In the genomic region with DNA sequence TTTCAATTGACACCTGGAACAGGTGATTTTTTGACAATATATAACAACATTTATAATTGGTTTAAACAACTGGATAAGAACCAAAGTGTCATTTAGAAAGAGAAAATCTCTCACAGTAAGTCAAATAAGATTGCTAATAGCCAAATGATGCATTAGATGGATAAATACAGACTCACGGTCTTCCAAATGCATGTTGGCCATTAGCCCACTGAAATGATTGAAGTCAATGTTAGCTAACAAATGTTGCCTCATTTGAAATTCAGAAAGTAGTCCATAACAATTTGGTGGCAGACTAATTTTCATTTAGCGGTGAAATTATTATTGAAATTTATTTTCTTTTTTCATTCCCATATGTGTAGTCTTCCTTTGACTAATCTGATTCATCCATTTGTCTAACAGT, we compare ENCODE assay signal across 35 mouse cellular contexts.
"Had no signal": no experiment of that assay in that cellular context is flagged by ENCODE, and none has a peak within 500 bp of the region (broad histone marks: within the 10 kb centered on the region; RNA-seq: fewer than 3 reads in every experiment).

No protein-coding gene starts in this region.

- H3K36me3 ChIP-seq: heart, embryonic 12.5 days; heart, embryonic 13.5 days; heart, embryonic 15.5 days; hindbrain, embryonic 10.5 days; hindbrain, embryonic 12.5 days; hindbrain, embryonic 13.5 days; hindbrain, embryonic 15.5 days; intestine, embryonic 15.5 days; kidney, embryonic 15.5 days had no signal

- H3K4me3 ChIP-seq: heart, embryonic 12.5 days; heart, embryonic 13.5 days; heart, embryonic 15.5 days; hindbrain, embryonic 10.5 days; hindbrain, embryonic 12.5 days; hindbrain, embryonic 13.5 days; hindbrain, embryonic 15.5 days; intestine, embryonic 15.5 days; kidney, embryonic 15.5 days; layer of hippocampus, adult 2 months; left cerebral cortex, adult 2 months had no signal

- ATAC-seq: hindbrain, embryonic 16.5 days; hindbrain, postnatal 0 days; inflammation-experienced regulatory T-cells, adult 6 months; intestine, embryonic 15.5 days; intestine, embryonic 16.5 days; intestine, postnatal 0 days had no signal

- H3K27me3 ChIP-seq: heart, embryonic 12.5 days; heart, embryonic 13.5 days; heart, embryonic 15.5 days; hindbrain, embryonic 12.5 days; hindbrain, embryonic 13.5 days; hindbrain, embryonic 15.5 days; intestine, embryonic 15.5 days; kidney, embryonic 15.5 days had no signal

- H3K4me2 ChIP-seq: heart, embryonic 11.5 days; heart, embryonic 12.5 days; heart, embryonic 13.5 days; heart, embryonic 15.5 days; hindbrain, embryonic 12.5 days; hindbrain, embryonic 13.5 days; hindbrain, embryonic 14.5 days; hindbrain, embryonic 15.5 days; intestine, embryonic 15.5 days; kidney, embryonic 15.5 days had no signal

- H3K27ac ChIP-seq: heart, embryonic 13.5 days; heart, embryonic 15.5 days; hindbrain, embryonic 10.5 days; hindbrain, embryonic 12.5 days; hindbrain, embryonic 13.5 days; hindbrain, embryonic 14.5 days; hindbrain, embryonic 15.5 days; hindbrain, postnatal 0 days; intestine, embryonic 15.5 days; kidney, embryonic 15.5 days; kidney, postnatal 0 days; layer of hippocampus, adult 2 months; left cerebral cortex, adult 2 months had no signal

- DNase-seq: heart, postnatal 10 days; heart, postnatal 14 days; heart, postnatal 36 days; heart, postnatal 4 days; kidney, adult 11 months; kidney, adult 18-20 months; kidney, adult 2 months; kidney, adult 8-10 months; kidney, adult 9 months; kidney, postnatal 10 days; kidney, postnatal 14 days; kidney, postnatal 25 days; kidney, postnatal 36 days; kidney, postnatal 4 days; layer of hippocampus, adult 9-11 months; layer of hippocampus, postnatal 36 days had no signal

- H3K9ac ChIP-seq: heart, embryonic 12.5 days; heart, embryonic 13.5 days; heart, embryonic 15.5 days; hindbrain, embryonic 12.5 days; hindbrain, embryonic 13.5 days; hindbrain, embryonic 14.5 days; hindbrain, embryonic 15.5 days; intestine, embryonic 15.5 days; kidney, embryonic 15.5 days had no signal

- H3K9me3 ChIP-seq: heart, embryonic 12.5 days; heart, embryonic 13.5 days; heart, embryonic 15.5 days; hindbrain, embryonic 10.5 days; hindbrain, embryonic 12.5 days; hindbrain, embryonic 13.5 days; hindbrain, embryonic 15.5 days; intestine, embryonic 15.5 days; kidney, embryonic 15.5 days had no signal

- H3K4me1 ChIP-seq: heart, embryonic 12.5 days; heart, embryonic 13.5 days; heart, embryonic 15.5 days; hindbrain, embryonic 10.5 days; hindbrain, embryonic 12.5 days; hindbrain, embryonic 13.5 days; hindbrain, embryonic 15.5 days; intestine, embryonic 15.5 days; kidney, embryonic 15.5 days had no signal
